Mouse (Mus musculus) heart, postnatal 25 days (tissue): ENCODE data around the gene Ints6. TPM values are rescaled to one million over a fixed set of nuclear protein-coding genes. Genes with fewer than 3 reads are reported as not detected.

Experiments used
- DNase-seq: peaks from one replicate; pipeline ENCODE4 v3.0.0; 2022; ENCODE audit warnings: low spot score
- intact Hi-C: fragments of 180-260 bp; cut with DNase I; formaldehyde crosslinking; loops from one replicate; pipeline ENCODE4 v1.15.1; 2025
- total RNA-seq, 2 experiments: library from RNA; stranded (reverse); gene quantifications; 2 replicates each; pipeline ENCODE4 v1.2.3; 2021

Gene Ints6
- total RNA-seq = 10 to 100 TPM; 15.6 to 17.7 TPM

DNA sequence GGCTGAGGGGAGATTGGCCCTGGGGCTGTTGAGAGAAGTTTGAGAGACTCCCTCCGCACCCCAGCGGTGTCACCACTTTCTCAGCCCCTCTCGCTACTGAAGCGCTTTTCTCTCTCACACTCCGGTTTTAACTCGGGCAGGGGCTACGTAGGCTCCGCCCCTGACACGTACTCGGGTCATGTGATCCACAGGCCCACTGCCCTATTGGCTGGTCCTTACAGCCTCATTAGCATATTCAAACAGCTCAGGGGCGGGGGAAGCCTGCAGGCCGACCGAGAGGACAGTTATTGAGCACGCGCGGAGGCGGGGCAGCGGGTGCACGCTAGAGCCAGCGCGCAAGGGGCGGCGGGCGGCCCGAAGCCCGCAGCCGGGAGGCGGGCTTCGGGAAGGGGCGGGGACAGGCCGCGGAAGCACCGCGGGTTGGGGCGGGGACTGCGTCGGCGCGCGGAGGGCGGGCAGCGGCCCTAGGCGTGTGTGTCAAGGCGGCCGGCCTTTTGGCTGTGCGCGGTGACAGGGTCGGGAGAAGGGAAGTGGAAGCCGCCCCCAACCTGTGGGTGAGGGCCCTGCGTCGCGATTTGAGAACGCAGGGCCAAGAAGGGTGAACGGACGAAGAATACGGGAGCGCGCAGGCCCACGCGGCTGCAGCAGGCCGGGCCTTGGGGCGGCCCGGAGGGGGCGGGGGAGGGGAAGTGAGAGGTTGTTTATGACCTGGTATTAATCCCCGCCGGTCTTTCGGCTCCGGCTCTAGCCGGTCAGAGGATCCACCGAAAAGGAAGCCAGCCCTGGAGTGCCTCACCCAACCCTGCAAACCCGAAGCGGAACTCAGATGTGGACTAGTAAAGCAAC is at the start of gene Ints6:
Ints6 (minus strand) TSS at position 134 of the 846 bp plus-strand sequence.
- DNase-seq = peak; percentile 99
- intact Hi-C loops = loop anchor here (5.0 kb wide), 2 partner anchors 116 to 181 kb away; no protein-coding TSS in a partner anchor

DNA sequence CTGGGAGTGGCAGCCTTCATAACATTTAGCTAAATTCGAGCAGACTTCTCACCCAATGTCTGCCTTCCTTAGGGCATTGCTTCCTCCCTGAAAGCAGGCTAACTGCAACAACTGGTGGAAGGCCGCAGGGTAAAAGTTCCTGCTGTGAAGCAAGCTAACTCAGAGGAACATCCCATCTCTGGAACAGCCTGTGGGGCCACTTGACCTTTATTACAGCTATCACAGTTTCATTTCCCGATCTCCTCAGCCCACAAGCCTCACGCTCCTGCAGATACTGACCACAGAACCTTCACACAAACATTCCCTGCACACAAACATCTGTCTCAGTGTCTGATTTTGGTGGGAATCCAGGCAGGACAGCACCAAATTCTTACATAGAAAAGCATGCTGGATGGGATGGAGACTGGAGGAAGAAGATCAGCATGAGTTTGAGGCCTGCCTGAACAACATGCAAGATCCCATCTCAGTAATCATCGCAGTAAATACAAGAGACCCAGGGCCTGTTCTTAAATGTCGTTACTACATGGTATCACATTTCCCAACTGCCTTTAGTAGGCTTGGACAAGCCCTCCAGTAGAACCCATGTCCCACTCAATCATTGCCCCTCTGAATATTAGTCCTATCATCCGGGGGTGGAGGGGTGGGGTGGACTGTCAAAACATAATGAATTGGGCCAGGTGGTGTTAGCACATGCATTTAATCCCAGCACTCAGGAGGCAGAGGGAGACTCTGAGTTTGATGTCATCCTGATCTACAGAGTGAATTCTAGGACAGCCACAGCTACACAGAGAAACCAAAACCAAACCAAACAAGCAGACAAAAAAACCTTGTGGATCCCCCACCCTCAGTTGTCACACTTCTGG is 47.9 kb upstream of the Ints6 start:
- DNase-seq = no peak
- intact Hi-C loops = no loop called here

DNA sequence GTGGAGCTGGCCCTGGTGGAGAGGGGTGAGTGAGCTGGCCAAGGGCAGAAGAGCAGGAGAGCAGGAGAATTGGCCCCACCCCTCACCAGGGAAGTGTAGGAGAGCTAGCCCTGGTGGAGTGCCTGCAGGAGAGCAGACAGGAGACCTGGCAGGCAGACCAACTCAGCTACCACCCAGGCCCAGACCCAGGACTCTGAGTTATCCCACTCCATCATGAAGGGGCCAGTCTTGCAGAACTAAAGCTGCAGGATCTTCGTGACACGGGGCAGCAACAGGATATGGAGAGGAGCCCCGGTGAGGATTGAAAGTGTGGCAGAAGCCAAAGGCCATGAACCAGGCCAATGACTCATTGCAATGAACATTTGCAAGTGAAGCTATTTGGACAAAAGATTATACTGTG is 46.0 kb upstream of the Ints6 start:
- DNase-seq = no peak
- intact Hi-C loops = no loop called here

DNA sequence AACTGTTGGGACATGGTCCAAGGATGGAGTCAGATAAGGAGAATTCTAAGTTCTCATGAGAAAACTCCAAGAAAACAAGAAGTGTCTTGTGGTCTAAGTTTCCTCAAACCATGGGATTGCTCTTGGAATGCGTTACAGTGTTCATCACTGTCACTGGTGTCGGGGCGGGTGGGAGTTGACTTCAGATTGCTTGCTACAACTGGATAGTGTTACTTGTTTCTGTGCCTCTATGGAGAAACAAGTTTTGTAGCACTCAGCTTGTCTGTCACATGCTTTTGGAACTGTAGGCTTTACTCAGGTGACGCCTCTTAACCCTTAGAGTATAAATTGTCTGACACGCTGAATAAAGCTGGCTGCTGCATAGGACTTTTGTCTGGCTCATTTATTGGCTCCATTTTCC is 42.2 kb upstream of the Ints6 start:
- intact Hi-C loops = no loop called here
- DNase-seq = no peak

DNA sequence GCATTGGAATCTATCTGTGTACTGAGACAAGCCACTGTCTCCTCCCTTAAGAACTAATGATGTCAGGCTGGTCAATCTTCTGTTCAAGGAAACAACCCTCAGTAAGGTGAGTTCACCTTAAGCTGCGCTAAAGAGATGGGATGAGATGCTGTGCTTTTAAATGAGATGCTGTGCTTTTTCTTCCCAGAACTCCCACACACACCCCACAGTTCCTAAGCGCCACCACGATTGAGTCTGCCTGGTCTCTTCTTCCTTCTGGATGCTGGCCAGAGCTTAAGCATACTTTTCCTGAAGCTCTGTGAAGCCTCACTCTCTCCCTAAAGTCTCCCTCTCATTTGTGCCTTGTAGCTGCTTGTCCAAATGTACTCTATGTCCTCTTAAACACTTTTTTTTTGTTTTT is 39.8 kb upstream of the Ints6 start:
- DNase-seq = no peak
- intact Hi-C loops = no loop called here

DNA sequence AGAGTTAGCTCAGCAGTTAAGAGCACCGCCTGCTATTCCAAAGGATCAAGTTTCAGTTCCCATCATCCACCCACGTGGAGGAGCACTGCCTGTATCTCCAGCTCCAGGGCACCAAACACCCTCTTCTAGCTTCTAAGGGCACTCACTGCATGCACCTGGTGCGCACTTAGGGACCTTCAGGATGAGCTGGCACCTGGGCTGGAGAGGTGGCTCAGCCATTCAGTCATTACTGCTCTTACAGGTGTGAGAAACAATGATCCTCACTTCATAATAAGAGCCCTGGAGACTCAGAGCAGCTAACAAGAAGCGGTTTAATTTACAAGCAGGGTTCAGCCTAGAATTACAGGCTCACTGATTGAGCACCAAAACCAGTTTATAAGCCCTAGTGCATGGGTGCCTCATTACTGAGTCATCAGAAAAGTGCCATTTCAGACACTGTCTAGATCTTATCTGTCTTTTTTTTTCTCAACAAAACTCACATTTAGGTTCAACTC is 37.7 kb upstream of the Ints6 start:
- no peak for DNase-seq
- intact Hi-C loops = no loop called here

DNA sequence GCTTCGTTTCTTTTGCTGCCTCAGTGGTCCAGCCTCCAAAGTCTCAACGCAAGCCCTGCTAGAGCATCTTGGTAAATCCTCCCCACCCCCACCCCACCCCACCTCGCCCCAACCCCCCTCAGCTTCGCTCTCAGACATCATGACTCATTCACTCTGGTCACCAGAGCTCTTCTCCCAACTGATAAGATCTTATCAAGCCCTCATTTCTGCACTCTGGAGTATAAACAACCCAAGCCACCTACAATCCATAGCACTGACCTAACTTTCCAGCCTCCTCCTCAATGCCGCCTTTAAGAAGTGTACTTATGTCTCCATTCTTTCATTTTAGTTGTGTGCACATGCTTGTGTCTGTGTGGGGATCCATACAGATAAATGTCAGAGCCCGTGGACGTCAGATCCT is 34.8 kb upstream of the Ints6 start:
- no peak for DNase-seq
- intact Hi-C loops = no loop called here

DNA sequence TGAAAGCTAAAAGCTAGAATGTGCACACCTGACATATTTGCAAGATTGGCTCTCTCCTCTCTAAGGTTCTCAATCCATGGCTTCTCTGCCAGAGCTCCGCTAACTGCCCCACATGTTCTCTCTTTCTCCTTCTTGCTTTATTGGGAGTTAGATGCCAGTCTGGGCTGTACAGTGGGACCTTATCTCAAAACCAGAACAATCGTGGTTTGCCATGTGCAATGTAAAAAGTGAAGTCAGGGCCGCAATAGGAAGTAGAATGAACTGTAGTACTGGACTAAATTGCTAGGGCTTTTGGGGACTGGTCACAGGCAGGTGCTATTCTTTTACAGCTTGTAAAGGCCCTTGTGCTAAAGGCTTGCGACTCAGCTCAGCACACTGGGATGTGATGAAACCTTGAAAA is 28.3 kb upstream of the Ints6 start:
- intact Hi-C loops = no loop called here
- no peak for DNase-seq

DNA sequence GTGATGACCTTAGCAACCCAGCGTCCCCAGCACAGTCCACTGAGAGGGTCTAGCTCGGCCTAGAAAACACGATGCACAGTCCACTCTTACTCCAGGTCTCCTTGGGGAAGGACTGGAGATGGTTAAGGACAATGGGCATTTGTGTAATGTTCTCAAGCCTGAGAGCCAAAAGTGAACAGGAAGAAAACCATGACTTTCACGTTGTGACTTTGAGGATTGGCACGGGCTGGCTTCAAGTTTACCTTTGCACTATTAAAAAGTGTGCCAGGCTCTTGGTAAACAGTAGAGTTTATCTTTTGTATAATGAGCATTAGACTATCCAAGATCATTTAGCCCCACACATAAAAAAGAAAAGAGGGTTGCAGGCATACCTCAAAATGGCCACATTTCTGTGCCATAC is 22.0 kb upstream of the Ints6 start:
- DNase-seq = no peak
- intact Hi-C loops = no loop called here

DNA sequence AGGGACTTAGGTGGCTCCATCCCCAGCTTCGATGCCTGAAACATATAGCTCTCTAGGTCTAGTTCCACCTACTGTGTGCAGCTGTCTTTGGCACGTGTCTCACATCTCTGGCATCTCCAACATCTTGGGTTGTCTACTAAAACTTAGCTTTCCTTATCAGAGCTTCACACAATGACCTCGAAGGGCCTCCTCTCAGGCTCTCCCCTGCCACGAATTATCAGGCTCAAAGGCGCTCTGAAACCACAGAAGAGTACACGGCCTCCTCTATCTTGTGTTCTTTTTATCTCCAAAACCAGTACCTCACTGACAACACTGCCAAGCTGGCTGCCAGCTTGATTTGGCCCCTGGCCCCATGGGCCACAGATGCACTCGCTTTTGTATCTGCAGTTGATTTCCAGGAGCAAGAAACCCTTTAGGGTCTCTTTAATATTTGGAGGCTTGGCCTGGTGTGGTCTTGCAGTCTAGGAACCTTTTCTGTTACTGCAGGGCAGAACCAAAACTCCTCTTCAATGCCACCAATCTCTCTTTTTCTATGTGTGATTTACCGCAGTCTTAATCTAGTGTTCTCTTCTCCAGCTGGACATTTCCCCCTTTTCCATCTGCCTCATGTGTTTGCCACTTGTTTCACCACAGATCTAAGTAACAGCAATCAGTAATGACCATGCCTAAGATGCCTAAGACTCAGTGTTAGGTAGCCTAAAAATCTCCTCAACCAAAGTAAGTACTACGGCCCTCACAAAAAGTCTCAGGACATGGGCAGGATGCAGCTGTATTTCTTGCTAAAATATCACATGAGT is 19.7 kb upstream of the Ints6 start:
- DNase-seq = no peak
- intact Hi-C loops = no loop called here

DNA sequence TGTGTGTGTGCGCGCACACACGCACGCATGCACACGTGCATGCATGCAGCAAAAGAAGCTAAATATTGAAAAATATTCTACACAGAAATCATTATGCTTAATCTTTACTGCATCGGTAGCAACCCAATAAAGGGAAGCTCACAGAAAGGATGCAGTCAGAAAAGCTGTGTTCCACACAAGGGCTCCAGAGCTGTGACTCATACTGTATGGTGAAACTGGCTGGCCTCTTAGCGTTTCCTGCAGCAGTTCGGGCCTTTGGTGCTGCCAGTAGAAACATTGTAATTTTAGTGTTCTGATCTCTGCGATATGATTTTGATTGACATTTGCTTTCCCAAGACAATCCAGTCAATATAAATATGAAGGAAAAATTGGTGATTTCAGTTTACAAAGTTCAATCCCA is 17.1 kb upstream of the Ints6 start:
- no peak for DNase-seq
- intact Hi-C loops = loop anchor here (2.0 kb wide), 1 partner anchor 39 kb away; no protein-coding TSS in a partner anchor

DNA sequence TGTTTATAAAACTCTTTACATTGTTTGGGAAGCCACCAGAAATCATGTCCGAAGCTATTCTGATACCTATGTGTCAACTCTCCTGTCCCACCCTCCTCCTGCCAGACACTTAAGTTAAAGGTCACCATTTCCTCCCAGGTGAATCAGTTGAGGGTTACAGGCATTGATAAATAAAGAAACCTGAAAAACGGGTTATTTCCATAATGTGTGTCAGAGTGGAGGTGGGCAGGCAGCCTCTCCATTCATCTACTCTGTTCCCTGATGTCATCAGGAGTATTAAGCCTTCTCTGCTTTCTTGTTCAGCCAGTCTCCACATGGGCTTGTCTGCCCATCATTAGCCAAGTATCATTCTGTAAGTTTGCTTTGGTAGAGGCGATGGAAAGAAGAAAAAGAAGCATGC is 14.1 kb upstream of the Ints6 start:
- intact Hi-C loops = no loop called here
- DNase-seq = no peak

DNA sequence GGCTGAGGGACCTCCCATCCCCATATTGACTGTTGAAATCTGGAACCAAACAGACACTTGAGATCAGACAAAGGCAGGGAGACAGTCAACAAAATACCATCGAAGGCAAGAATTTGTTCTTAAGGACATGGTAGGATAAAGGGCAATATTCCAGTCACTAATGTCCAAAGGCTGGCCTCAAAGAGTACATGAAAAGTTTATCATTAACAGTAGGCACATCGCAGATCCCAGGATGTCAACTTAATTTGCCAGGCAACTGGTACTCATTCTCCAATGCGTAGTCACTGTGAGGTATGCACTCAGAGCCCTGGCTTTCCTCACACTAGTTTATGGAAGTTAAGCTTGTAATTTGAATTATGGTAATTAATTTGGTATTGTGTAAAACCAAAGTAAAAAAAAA is 13.3 kb upstream of the Ints6 start:
- no peak for DNase-seq

DNA sequence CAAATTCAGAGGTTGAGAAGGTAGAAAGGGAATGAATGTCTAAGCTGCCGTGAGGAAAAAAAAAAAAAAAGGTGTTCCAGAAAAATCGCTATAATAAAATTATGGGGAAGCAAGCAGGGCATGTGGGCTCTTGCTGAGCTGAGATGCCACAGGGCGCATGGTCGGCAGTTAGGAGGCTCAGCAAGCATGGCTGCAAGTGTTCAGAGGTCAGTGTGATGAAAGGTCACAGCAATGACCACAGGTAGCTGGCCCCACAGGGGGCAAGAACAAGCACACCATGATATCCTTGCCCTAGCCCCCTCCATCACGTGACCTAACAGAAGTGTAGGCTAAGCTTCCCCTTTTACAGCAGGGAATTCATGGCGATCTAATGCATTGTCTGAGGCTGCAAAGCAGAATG is 12.8 kb upstream of the Ints6 start:
- DNase-seq = no peak
- intact Hi-C loops = no loop called here

More for the DNA sequence above, 13.3 kb upstream of the Ints6 start:
- intact Hi-C loops = no loop called here

DNA sequence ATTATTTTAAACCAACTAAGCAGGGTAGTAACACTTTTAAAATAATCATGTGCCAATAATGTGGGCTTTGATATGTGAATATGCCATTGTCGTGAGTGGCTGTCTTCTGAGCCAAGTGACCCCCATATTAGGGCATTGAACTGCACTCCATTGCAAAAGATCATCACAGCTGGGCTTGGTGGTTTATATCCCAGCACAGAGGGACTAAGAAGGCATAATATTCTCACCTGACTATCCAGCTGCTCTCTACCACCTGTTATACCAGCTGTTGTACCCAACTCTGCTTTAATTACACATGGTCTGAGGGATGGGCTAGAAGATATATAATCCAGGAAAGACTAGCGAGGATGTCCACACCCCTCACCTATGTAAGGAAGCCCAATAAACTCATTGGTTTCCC is 4.4 kb upstream of the Ints6 start:
- DNase-seq = no peak
- intact Hi-C loops = no loop called here

DNA sequence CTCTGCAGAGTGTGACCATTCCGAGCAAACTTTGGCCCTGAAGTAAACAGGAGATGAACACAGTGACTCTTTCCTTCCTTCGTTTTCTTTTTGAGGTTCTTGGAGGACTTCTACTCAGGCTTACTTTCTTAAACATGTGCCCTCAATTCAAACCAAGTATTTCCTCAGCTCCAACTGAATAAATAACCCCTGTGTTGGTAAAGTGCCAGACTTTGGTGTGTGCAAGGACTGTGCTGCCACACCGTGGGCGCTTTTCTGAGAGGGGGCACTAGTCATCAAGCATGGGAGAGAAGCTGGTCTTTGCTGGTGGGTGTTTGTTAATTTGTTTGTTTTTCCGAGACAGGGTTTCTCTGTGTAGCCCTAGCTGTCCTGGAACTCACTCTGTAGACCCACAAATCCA is 3.4 kb upstream of the Ints6 start:
- DNase-seq = no peak
- intact Hi-C loops = loop anchor here (5.0 kb wide), 2 partner anchors 113 to 178 kb away; no protein-coding TSS in a partner anchor

DNA sequence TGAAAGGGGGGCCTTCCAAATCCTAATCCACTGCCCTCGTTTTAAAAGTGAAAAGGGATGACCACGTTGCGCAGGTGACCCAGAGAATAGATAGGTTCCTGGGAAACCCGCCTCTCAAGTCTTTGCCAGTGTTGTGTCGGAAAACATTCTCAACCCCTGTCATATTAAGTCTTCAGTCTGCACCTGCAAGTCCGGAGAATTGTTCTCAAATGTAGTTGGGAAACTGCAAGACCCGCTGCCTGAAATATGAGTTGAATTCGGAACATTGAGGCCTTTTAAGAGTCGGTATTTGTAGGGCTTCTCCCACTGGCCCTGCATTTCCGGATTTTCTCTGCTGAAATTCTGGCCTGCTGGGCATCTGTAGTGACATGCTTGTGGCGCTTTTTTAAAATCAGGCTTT is 974 bp upstream of the Ints6 start:
- intact Hi-C loops = loop anchor here (2.0 to 5.0 kb wide), 3 partner anchors 77 to 180 kb away; no protein-coding TSS in a partner anchor
- no peak for DNase-seq

DNA sequence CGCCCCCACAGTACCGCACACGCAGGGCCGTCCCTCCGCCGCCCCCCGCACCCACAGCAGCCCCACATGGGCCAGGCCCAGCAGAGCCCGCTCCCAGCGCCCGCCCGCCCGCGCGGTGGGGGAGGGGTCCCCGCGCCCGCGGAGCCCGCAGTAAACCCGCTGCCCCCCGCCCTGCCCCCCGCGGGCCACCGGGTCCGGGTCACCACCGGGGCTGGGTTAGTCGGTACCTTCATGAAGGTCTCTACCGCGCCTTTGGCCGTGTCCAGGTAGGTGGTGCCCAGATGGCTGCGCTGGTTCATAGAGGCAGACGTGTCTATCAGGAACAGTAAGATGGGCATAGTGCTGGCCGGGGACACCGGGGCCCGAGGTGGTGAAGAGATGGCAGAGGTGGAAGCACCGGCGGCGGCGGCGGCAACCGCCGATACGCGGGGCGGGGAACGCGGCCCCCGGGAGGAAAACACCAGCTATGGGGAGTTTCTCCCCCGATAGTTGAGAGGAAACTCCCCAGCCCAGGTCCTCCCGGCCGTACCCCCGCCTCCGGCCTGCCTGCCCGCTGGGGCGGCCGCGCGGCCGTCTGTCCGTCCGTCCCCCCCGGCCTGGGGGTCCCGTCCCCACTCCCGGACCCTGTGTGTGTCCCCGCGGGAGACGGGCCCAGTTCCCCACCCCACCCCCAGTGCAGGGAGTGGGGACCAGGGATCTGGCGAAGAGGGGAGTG is 491 bp downstream of the Ints6 start:
- intact Hi-C loops = loop anchor here (5.0 kb wide), 2 partner anchors 117 to 182 kb away; no protein-coding TSS in a partner anchor
- DNase-seq = peak; percentile 39

DNA sequence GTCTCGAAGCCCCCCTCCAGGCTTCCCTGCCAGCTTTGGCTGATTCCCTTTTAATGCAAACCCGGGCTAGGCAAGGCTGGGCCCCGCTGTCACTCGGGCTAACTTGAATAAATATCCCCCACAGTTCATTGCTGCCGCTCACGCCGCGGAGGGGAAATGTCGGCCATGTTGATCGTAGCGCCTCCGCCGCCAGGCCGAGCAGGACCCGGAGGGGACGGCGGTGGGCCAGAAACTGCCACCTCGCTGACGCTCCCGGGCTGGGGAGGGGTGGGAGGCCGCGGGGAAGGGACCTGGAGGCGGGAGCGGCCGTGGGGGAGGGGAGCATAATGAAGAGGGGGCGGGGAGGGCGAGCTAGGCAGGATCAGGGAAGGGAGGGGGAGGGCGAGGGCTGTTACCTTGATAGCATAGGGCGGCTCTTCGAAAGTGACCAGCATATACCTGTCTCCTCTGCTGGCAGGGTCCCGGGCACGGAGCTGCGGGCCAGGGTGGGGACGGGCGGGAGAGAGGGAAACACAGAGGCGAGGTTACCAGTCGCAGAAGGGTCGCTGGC is 1.1 kb downstream of the Ints6 start:
- peak; percentile 56 for DNase-seq

More for the DNA sequence above, 1.1 kb downstream of the Ints6 start:
- intact Hi-C loops = loop anchor here (5.0 kb wide), 2 partner anchors 117 to 182 kb away; no protein-coding TSS in a partner anchor
